Mouse (Mus musculus) liver, adult 2 months (tissue): ENCODE measurements around the gene Naa15.

Experiments
- CTCF ChIP-seq: fragments of 200-500 bp; IDR thresholded peaks from 2 replicates; pipeline ENCODE4 v1.5.1; 2011; ENCODE audit warnings: low read depth, low read length, control low read depth
- POLR2A ChIP-seq: fragments of 200-500 bp; IDR thresholded peaks from 2 replicates; pipeline ENCODE4 v1.6.1; 2011; ENCODE audit warnings: low read length, control low read depth; ENCODE audit not compliant: insufficient read depth; ENCODE audit errors: extremely low read depth

GRCm38 (mm10) chr3:51413276-51413675 lies 1.7 kb upstream of the Naa15 start:
- TF ChIP-seq POLR2A (no peak), CTCF (no peak)
